Mouse (Mus musculus) adrenal gland, adult 18-20 months (tissue): ENCODE results near the gene Mup16. TPM values are rescaled to one million over a fixed set of nuclear protein-coding genes. Genes with fewer than 3 reads are reported as not detected.
A peak's percentile ranks its signal among the peaks of the same experiment; 100 is the strongest.
"Not testable (repeated sequence)": the region's sequence is repeated elsewhere in the genome, so short reads cannot be mapped to it uniquely, and the experiment has no call there.

Experiments
- DNase-seq, 2 experiments: peaks; one replicate each; pipeline ENCODE4 v3.0.0; 2021 to 2022; ENCODE audit warnings: low spot score in 2 of 2
- long read RNA-seq, 2 experiments: library from polyadenylated mRNA; stranded (forward); transcript quantifications; one replicate each; pipeline ENCODE4 v2.0.0; 2021
- total RNA-seq, 2 experiments: library from RNA; stranded (reverse); gene quantifications; 1 replicate in 1 of 2; 2 replicates in 1 of 2; pipeline ENCODE4 v1.2.3; 2021

The Mup16 gene
- 10 to 100 TPM in 1 of 2 experiments, not detected in 1; 15.9 TPM for total RNA-seq
- long read RNA-seq, experiment 1 = 0 reads
- long read RNA-seq, experiment 2, partial matches to known transcripts = 1 of 4 reads
- long read RNA-seq, experiment 2, other reads (novel, unspliced or antisense) = 3 of 4 reads

DNA sequence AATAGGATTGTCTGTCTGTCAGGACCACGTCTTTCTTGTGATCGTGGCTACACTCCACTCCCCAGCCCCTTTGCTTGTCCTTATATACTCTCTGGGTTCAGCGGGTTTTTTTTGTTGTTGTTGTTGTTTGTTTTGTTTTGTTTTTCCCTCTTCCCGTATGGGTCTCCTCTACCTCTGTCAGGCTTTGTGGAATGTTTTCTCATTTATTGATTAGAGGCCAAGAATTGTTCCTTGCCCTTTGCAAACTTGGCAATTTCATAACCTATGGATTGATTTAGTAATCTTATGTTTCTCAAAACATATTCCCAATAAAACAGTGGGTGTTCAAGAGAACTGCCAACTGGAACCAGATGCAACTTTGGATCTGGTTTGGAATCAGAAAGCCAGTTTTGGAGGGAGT, at the start of gene Mup16:
Mup16 (minus strand) TSS at position 101 of the 400 bp plus-strand sequence.
- not testable (repeated sequence) for DNase-seq

DNA sequence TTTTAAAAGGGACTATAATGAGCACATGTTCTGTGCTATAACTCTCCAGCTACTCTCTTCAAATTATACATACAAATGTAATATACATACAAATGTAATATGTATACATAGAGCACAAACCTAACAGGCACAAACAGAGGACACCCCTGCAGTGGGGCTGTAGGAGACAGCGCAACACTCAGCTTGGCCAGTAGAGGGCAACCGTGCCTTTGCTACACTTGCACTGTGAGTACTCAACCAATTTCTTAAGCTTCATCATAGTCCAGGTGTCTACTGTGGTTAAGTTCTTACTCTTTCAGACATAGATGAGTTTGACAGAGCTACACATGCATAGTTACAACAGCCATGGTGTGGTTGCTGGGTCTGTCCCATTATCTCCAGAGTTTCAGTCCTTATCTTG, 36.6 kb upstream of the Mup16 start:
- DNase-seq = peak in 1 of 2 experiments; percentile 2

Other genes with a start within 250 kb of the Mup16 start
- 1 to 10 TPM in 1 of 2 experiments, not detected in 1; 3.2 TPM for gene Mup14, start 215.5 kb downstream of the Mup16 start, total RNA-seq
- gene Mup15, start 79.8 kb downstream of the Mup16 start, total RNA-seq = not detected
- gene Mup17, start 76.3 kb upstream of the Mup16 start, total RNA-seq = under 1 TPM in 1 of 2 experiments, not detected in 1; 0.86 TPM
- gene Mup18, start 154.6 kb upstream of the Mup16 start, total RNA-seq = under 1 TPM in 1 of 2 experiments, not detected in 1; 0.46 TPM